Mouse (Mus musculus) liver, adult 2 months (tissue): ENCODE results near the gene Fbxl17. TPM values are rescaled to one million over a fixed set of nuclear protein-coding genes. Genes with fewer than 3 reads are reported as not detected.

ENCODE experiments used
- DNase-seq: peaks from one replicate; pipeline ENCODE4 v3.0.0-alpha.2; 2011; ENCODE audit warnings: low read depth, low spot score; ENCODE audit errors: extremely low read depth
- H3K27ac ChIP-seq: fragments of 200-500 bp; replicated peaks from 2 replicates; pipeline ENCODE4 v1.5.1; 2012; ENCODE audit warnings: low read depth, mild to moderate bottlenecking, control low read depth, inconsistent platforms, low read length; ENCODE audit not compliant: insufficient read depth
- H3K27me3 ChIP-seq: fragments of 200-500 bp; 2 replicates; pipeline ENCODE4 v1.6.1; 2012; ENCODE audit warnings: mild to moderate bottlenecking, moderate library complexity, low read length, inconsistent platforms; ENCODE audit not compliant: control insufficient read depth, insufficient read depth
- H3K36me3 ChIP-seq: fragments of 200-500 bp; 2 replicates; pipeline ENCODE4 v1.6.1; 2012; ENCODE audit warnings: low read length, inconsistent platforms; ENCODE audit not compliant: control insufficient read depth, insufficient read depth
- H3K4me1 ChIP-seq: fragments of 200-500 bp; 2 replicates; pipeline ENCODE4 v1.6.1; 2011; ENCODE audit warnings: low read length; ENCODE audit not compliant: control insufficient read depth, insufficient read depth
- H3K4me3 ChIP-seq: fragments of 200-500 bp; 2 replicates; pipeline ENCODE4 v1.5.1; 2011; ENCODE audit warnings: low read depth, mild to moderate bottlenecking, control low read depth, low read length, moderate library complexity; ENCODE audit not compliant: insufficient read depth
- H3K79me2 ChIP-seq: fragments of 200-500 bp; 2 replicates; pipeline ENCODE4 v1.6.1; 2012; ENCODE audit warnings: inconsistent platforms, mild to moderate bottlenecking, low read length, moderate library complexity; ENCODE audit not compliant: control insufficient read depth, insufficient read depth
- H3K9ac ChIP-seq: fragments of 200-500 bp; 2 replicates; pipeline ENCODE4 v1.6.1; 2012; ENCODE audit warnings: low read depth, mild to moderate bottlenecking, control low read depth, inconsistent platforms, low read length
- CTCF ChIP-seq: fragments of 200-500 bp; IDR thresholded peaks from 2 replicates; pipeline ENCODE4 v1.5.1; 2011; ENCODE audit warnings: low read depth, low read length, control low read depth
- POLR2A ChIP-seq: fragments of 200-500 bp; IDR thresholded peaks from 2 replicates; pipeline ENCODE4 v1.6.1; 2011; ENCODE audit warnings: low read length, control low read depth; ENCODE audit not compliant: insufficient read depth; ENCODE audit errors: extremely low read depth
- WGBS: fragments of 180-500 bp; shearing (Covaris S2); methylation state at CpG from one replicate; pipeline ENCODE4 v1.1.7; 2018; 5-methylcytosine and 5-hydroxymethylcytosine counted together
- polyA plus RNA-seq: library from polyadenylated mRNA; depleted of rRNA; stranded (reverse); fragments of >200 nt; gene quantifications from 2 replicates; pipeline ENCODE4 v1.2.3, GENCODE M21; 2012
- total RNA-seq: library from RNA; depleted of rRNA; stranded (reverse); fragments of >200 nt; gene quantifications from 2 replicates; pipeline ENCODE4 v1.2.3, GENCODE M21; 2014

The Fbxl17 gene
- total and polyA plus RNA-seq, 2 experiments: 5.4 to 12.2 TPM

GRCm38 (mm10) chr17:63273353-63273752, 226.5 kb downstream of the Fbxl17 start:
- TF ChIP-seq POLR2A (no peak), CTCF (no peak)
- Histone ChIP-seq H3K4me1 (no peaks in the 10 kb centered on the region), H3K79me2 (peaks cover 4% of the 10 kb centered on the region; the same call in 1 of the 2 replicates), H3K9ac (no peak overlapping the region), H3K4me3 (no peak overlapping the region), H3K27ac (no peak overlapping the region), H3K36me3 (no peaks in the 10 kb centered on the region), H3K27me3 (no peaks in the 10 kb centered on the region)
- no peak for DNase-seq
- 90% methylated on average over 2 of the region's 2 CpGs for WGBS

GRCm38 (mm10) chr17:63272914-63273313, 226.9 kb downstream of the Fbxl17 start:
- Histone ChIP-seq H3K4me3 (no peak overlapping the region), H3K27me3 (no peaks in the 10 kb centered on the region), H3K4me1 (no peaks in the 10 kb centered on the region), H3K79me2 (peaks cover 4% of the 10 kb centered on the region; the same call in 1 of the 2 replicates), H3K27ac (no peak overlapping the region), H3K36me3 (no peaks in the 10 kb centered on the region), H3K9ac (no peak overlapping the region)
- TF ChIP-seq POLR2A (no peak), CTCF (no peak)
- no peak for DNase-seq

DNA sequence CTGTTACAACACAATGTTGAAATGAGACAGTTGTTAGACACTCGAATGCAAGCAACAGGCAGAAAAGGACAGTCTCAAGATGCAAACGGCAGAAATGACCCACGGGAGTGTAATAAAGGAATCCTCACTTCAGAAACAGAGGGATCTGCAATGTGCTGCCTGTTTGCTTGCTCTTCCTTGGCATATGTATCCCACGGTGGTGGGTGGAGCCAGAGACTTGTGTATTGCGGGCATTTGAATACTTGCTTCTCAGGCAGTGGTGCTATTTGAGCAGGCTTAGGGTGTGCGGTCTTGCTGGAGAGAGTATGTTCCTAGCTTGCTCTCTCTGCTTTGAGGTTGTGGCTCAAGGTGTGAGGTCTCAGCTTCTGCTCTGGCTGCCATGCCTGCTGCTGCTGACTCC, 228.8 kb downstream of the Fbxl17 start:
- TF ChIP-seq POLR2A (no peak), CTCF (no peak)
- H3K4me1 ChIP-seq: no peaks in the 10 kb centered on the region
- no peak overlapping the region for H3K4me3 ChIP-seq
- no peak overlapping the region for H3K27ac ChIP-seq
- no peak for DNase-seq
- H3K9ac ChIP-seq: no peak overlapping the region
- no peaks in the 10 kb centered on the region for H3K36me3 ChIP-seq
- H3K27me3 ChIP-seq: no peaks in the 10 kb centered on the region
- H3K79me2 ChIP-seq: peaks cover 4% of the 10 kb centered on the region; the same call in 1 of the 2 replicates
- WGBS: 85% methylated on average over 6 of the region's 6 CpGs

DNA sequence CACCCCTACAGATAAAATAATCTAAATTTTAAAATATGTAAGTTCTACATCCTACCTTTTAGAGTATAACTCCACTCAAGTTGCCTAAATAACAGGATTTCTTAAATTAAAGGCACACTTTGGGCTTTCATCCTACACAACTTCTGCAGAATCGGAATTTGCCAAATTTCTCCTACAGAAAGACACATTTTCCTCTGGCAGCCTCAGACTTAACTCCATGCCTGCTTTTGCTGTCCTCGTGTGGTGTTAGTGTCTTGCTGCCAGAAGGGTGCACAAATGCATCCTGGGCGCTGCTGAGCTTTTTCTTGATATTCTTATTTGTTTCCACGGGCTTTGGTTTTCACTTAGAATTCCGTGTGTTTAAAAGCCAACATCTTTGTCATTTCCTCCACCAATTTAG, 229.3 kb downstream of the Fbxl17 start:
- peaks cover 4% of the 10 kb centered on the region; the same call in 1 of the 2 replicates for H3K79me2 ChIP-seq
- WGBS: 94% methylated on average over 5 of the region's 5 CpGs
- DNase-seq: no peak
- H3K27me3 ChIP-seq: no peaks in the 10 kb centered on the region
- no peak overlapping the region for H3K9ac ChIP-seq
- no peaks in the 10 kb centered on the region for H3K4me1 ChIP-seq
- no peak overlapping the region for H3K4me3 ChIP-seq
- TF ChIP-seq CTCF (no peak), POLR2A (no peak)
- no peaks in the 10 kb centered on the region for H3K36me3 ChIP-seq
- H3K27ac ChIP-seq: no peak overlapping the region

DNA sequence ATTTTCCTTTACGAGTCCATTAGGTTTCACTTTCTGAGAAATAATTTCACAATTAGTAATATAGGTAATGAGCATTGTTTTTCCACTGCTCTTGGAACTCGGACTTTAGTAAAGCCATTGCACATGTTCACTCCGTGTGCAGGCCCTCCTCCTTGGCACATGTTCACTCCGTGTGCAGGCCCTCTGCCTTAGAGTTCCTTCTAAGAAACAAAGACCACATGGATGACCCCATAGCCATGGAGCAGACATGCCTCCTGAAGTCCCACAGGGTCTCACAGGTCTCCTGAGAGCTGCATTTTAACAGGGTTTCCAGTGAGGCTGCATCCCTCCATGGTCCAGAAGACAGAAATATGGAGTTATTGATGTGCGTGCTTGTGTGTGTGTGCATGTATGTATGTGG, 237.1 kb downstream of the Fbxl17 start:
- no peaks in the 10 kb centered on the region for H3K27me3 ChIP-seq
- WGBS: 92% methylated on average over 5 of the region's 5 CpGs
- no peaks in the 10 kb centered on the region for H3K36me3 ChIP-seq
- no peak overlapping the region for H3K9ac ChIP-seq
- no peak for DNase-seq
- no peak overlapping the region for H3K27ac ChIP-seq
- TF ChIP-seq POLR2A: no peak
- TF ChIP-seq CTCF: no peak
- H3K79me2 ChIP-seq: no peaks in the 10 kb centered on the region; the same call in 1 of the 2 replicates
- H3K4me3 ChIP-seq: no peak overlapping the region
- H3K4me1 ChIP-seq: no peaks in the 10 kb centered on the region

DNA sequence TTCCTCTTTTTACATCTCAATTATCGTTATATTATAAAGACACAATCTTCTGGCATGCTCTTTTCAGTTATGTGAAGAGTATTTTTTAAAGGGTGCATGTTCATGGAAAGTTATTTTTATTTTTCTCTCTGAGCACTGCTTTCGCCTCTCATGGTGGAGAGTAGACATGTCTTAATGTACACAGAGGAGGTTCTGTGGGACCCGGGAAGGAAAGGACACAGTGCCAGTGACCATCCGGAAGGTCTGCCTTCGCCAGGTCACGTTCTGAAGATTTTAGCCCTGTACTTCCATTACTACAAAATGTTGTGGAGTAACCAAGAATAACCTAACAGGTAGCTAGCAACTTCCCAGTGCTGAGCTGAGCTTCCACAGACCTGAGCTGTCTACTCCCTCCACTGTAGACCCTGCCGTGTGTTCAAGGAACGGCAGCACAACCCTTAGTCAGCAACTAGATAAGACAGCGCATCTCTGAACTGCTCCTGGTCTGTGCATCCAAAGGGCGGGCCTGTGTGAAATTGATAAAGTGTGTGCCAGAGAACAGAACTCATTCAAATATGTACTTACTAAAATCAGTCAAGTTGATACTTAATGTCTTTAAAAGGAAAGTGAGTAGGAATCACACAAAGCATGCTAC, 238.2 kb downstream of the Fbxl17 start:
- no peak overlapping the region for H3K9ac ChIP-seq
- H3K4me3 ChIP-seq: no peak overlapping the region
- H3K79me2 ChIP-seq: no peaks in the 10 kb centered on the region; the same call in 1 of the 2 replicates
- no peaks in the 10 kb centered on the region for H3K27me3 ChIP-seq
- no peaks in the 10 kb centered on the region for H3K4me1 ChIP-seq
- no peak for TF ChIP-seq POLR2A
- H3K36me3 ChIP-seq: no peaks in the 10 kb centered on the region
- no peak for DNase-seq
- WGBS: 92% methylated on average over 10 of the region's 10 CpGs
- H3K27ac ChIP-seq: no peak overlapping the region
